In the genomic region with DNA sequence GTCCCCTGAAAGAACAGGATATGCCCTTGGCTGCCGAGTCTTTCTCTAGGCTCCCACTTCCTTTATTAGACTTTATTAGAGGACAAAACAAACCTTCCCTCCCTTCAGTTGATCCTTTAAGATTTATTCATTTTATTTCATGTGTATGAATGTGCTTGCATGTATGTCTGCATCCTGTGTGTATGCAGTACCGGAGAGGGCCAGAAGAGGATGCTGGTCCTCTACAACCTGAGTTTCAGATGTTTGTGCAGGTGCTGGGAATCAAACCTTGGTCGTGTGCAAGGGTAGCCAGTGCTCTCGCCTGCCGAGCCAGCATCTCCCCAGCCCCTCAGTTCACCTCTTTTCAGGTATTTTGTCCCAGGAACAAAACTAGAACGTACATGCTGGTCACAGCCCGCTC, we compare ENCODE assay signal across 23 mouse cellular contexts. TPM values are rescaled to one million over a fixed set of nuclear protein-coding genes. Genes with fewer than 3 reads are reported as not detected.
A peak's percentile ranks its signal among the peaks of the same experiment; 100 is the strongest.
DNase-seq lines count a peak whose midpoint lies in the region; ATAC-seq and TF ChIP-seq lines count a peak whose summit lies in the region.
"Had no signal": no experiment of that assay in that cellular context is flagged by ENCODE, and none has a peak within 500 bp of the region (broad histone marks: within the 10 kb centered on the region; RNA-seq: fewer than 3 reads in every experiment).

No protein-coding gene starts in this region.

- peaks cover 8% of the 10 kb centered on the region for H3K79me2 ChIP-seq in MEL (ENCODE audit: control insufficient read depth, insufficient read depth, low read length, poor library complexity)

- H3K36me3 ChIP-seq in hindbrain, postnatal 0 days (ENCODE audit: insufficient read depth, low read length) = no peaks in the 10 kb centered on the region
- no peaks in the 10 kb centered on the region for H3K36me3 ChIP-seq in hindbrain, embryonic 14.5 days (replicated peaks; ENCODE audit: control insufficient read depth, insufficient read depth)
- no peaks in the 10 kb centered on the region for H3K36me3 ChIP-seq in lung, embryonic 14.5 days (ENCODE audit: insufficient read depth)
- peaks cover 0 to 4% of the 10 kb centered on the region in 2 experiments; a peak in 2 of 4 replicates for H3K36me3 ChIP-seq in MEL (ENCODE audit: control insufficient read depth in 1 of 2, insufficient read depth in 2 of 2, low read length in 2 of 2)
- H3K36me3 ChIP-seq in forebrain, embryonic 13.5 days (ENCODE audit: poor library complexity, severe bottlenecking) = no peaks in the 10 kb centered on the region
- H3K36me3 ChIP-seq: embryonic facial prominence, embryonic 13.5 days; forebrain, embryonic 12.5 days; limb, embryonic 12.5 days; liver, embryonic 13.5 days; neural tube, embryonic 15.5 days had no signal

- no peak for ATAC-seq in hindbrain, postnatal 0 days
- ATAC-seq in hindbrain, embryonic 14.5 days (ENCODE audit: low FRiP score) = no peak
- no peak for ATAC-seq in lung, embryonic 14.5 days (ENCODE audit: insufficient read depth)
- ATAC-seq in forebrain, embryonic 13.5 days = no peak
- ATAC-seq: lung, postnatal 0 days; Patski had no signal

- H3K4me1 ChIP-seq in hindbrain, postnatal 0 days (ENCODE audit: insufficient read depth, low read length) = 0 out of 2 replicates have a peak, but pooled peaks cover 4% of the 10 kb centered on the region
- H3K4me1 ChIP-seq in hindbrain, embryonic 14.5 days (replicated peaks; ENCODE audit: control insufficient read depth, insufficient read depth, low read length) = peaks cover 9% of the 10 kb centered on the region; the same call in 1 of the 2 replicates
- 0 out of 2 replicates have a peak, but pooled peaks cover under 1% of the 10 kb centered on the region for H3K4me1 ChIP-seq in lung, embryonic 14.5 days (ENCODE audit: insufficient read depth)
- peaks cover 0 to 9% of the 10 kb centered on the region in 2 experiments; a peak in 2 of 4 replicates for H3K4me1 ChIP-seq in MEL (ENCODE audit: control insufficient read depth in 1 of 2, insufficient read depth in 2 of 2, low read length in 2 of 2)
- peaks cover 9% of the 10 kb centered on the region for H3K4me1 ChIP-seq in forebrain, embryonic 13.5 days

- no peak for DNase-seq in hindbrain, postnatal 0 days (ENCODE audit: low spot score)
- DNase-seq in hindbrain, embryonic 14.5 days (ENCODE audit: low spot score) = no peak
- DNase-seq in lung, embryonic 14.5 days = no peak
- DNase-seq in lung, adult 18-20 months = no peak
- no peak for DNase-seq in MEL (ENCODE audit: low read depth, low spot score)
- DNase-seq in thymus, adult 18-20 months = no peak
- DNase-seq: cerebellum, adult 2 months; cerebellum, postnatal 36 days; embryo, embryonic 11 days; layer of hippocampus, postnatal 36 days; liver, embryonic 13.5 days; right cerebral cortex, adult 18-20 months; right cerebral cortex, postnatal 4 days had no signal

- no peak overlapping the region for H3K4me2 ChIP-seq in hindbrain, postnatal 0 days (ENCODE audit: low read depth, low read length)
- H3K4me2 ChIP-seq in hindbrain, embryonic 14.5 days (replicated peaks) = no peak overlapping the region
- H3K4me2 ChIP-seq in lung, embryonic 14.5 days = no peak overlapping the region
- no peak overlapping the region for H3K4me2 ChIP-seq in forebrain, embryonic 13.5 days
- H3K4me2 ChIP-seq: embryonic facial prominence, embryonic 13.5 days; forebrain, embryonic 12.5 days; heart, embryonic 11.5 days; limb, embryonic 12.5 days; liver, embryonic 13.5 days; neural tube, embryonic 15.5 days had no signal

- 89% methylated on average over 7 of the region's 7 CpGs for WGBS in hindbrain, postnatal 0 days
- WGBS in hindbrain, embryonic 14.5 days = 95% methylated on average over 7 of the region's 7 CpGs
- 82% methylated on average over 7 of the region's 7 CpGs for WGBS in lung, embryonic 14.5 days
- WGBS in forebrain, embryonic 13.5 days = 88% methylated on average over 7 of the region's 7 CpGs

- TF ChIP-seq RAD21 in MEL (IDR thresholded peaks at IDR 0.05; ENCODE audit: low read depth, low read length) = no peak

- H3K9me3 ChIP-seq in hindbrain, postnatal 0 days (ENCODE audit: low read length) = no peaks in the 10 kb centered on the region
- no peaks in the 10 kb centered on the region for H3K9me3 ChIP-seq in hindbrain, embryonic 14.5 days (ENCODE audit: control insufficient read depth, low read length)
- H3K9me3 ChIP-seq in lung, embryonic 14.5 days (ENCODE audit: low read depth, low read length) = no peaks in the 10 kb centered on the region
- no peaks in the 10 kb centered on the region for H3K9me3 ChIP-seq in MEL (replicated peaks; ENCODE audit: insufficient read depth, low read length)
- no peaks in the 10 kb centered on the region for H3K9me3 ChIP-seq in forebrain, embryonic 13.5 days (replicated peaks)
- H3K9me3 ChIP-seq: embryonic facial prominence, embryonic 13.5 days; forebrain, embryonic 12.5 days; limb, embryonic 12.5 days; liver, embryonic 13.5 days; neural tube, embryonic 15.5 days had no signal

- TF ChIP-seq POLR2A in MEL (IDR thresholded peaks at IDR 0.05; ENCODE audit: control insufficient read depth in 1 of 2, insufficient read depth in 1 of 2, low read depth in 1 of 2, low read length in 2 of 2, poor library complexity in 1 of 2) = no peak

- TF ChIP-seq CTCF in hindbrain, postnatal 0 days (IDR thresholded peaks at IDR 0.05; ENCODE audit: low read depth) = peak; percentile 35
- TF ChIP-seq CTCF in lung, embryonic 14.5 days (IDR thresholded peaks at IDR 0.05; ENCODE audit: low read depth) = peak; percentile 38; the same call in 1 of the 2 replicates
- peak in 2 of 3 experiments; percentile 23 to 55; a peak in 3 of 6 replicates for TF ChIP-seq CTCF in MEL (IDR thresholded peaks at IDR 0.05 in 2 of 3, conservative IDR thresholded peaks at IDR 0.05 in 1 of 3; ENCODE audit: control insufficient read depth in 1 of 3, insufficient read depth in 1 of 3, low read depth in 2 of 3, low read length in 3 of 3, poor library complexity in 1 of 3, severe bottlenecking in 1 of 3)

- H3K4me3 ChIP-seq in hindbrain, postnatal 0 days (ENCODE audit: low read length) = no peak overlapping the region
- no peak overlapping the region for H3K4me3 ChIP-seq in hindbrain, embryonic 14.5 days (replicated peaks; ENCODE audit: low read length)
- no peak overlapping the region for H3K4me3 ChIP-seq in lung, embryonic 14.5 days (ENCODE audit: low read depth, low read length)
- H3K4me3 ChIP-seq in MEL (ENCODE audit: control insufficient read depth in 1 of 2, insufficient read depth in 1 of 2, low read depth in 2 of 2, low read length in 2 of 2) = no peak overlapping the region
- H3K4me3 ChIP-seq in forebrain, embryonic 13.5 days = no peak overlapping the region
- H3K4me3 ChIP-seq: embryonic facial prominence, embryonic 13.5 days; erythroblast, embryonic 14.5 days; forebrain, embryonic 12.5 days; limb, embryonic 12.5 days; liver, embryonic 13.5 days; neural tube, embryonic 15.5 days had no signal

- no peak for TF ChIP-seq EP300 in MEL (IDR thresholded peaks at IDR 0.05; ENCODE audit: low read depth in 1 of 2, low read length in 2 of 2)

- no peak overlapping the region for H3K9ac ChIP-seq in hindbrain, postnatal 0 days (replicated peaks; ENCODE audit: low read length)
- H3K9ac ChIP-seq in hindbrain, embryonic 14.5 days = no peak overlapping the region
- no peak overlapping the region for H3K9ac ChIP-seq in lung, embryonic 14.5 days
- no peak overlapping the region for H3K9ac ChIP-seq in MEL (ENCODE audit: control insufficient read depth, low read depth, low read length, poor library complexity, severe bottlenecking)
- H3K9ac ChIP-seq in forebrain, embryonic 13.5 days = no peak overlapping the region
- H3K9ac ChIP-seq: embryonic facial prominence, embryonic 13.5 days; forebrain, embryonic 12.5 days; limb, embryonic 12.5 days; liver, embryonic 13.5 days; neural tube, embryonic 15.5 days had no signal

- no peaks in the 10 kb centered on the region for H3K27me3 ChIP-seq in hindbrain, postnatal 0 days (ENCODE audit: insufficient read depth, low read length)
- no peaks in the 10 kb centered on the region for H3K27me3 ChIP-seq in hindbrain, embryonic 14.5 days (ENCODE audit: control insufficient read depth, insufficient read depth, low read length)
- H3K27me3 ChIP-seq in lung, embryonic 14.5 days (ENCODE audit: insufficient read depth, low read length) = no peaks in the 10 kb centered on the region
- no peaks in the 10 kb centered on the region for H3K27me3 ChIP-seq in MEL (ENCODE audit: control insufficient read depth in 1 of 2, insufficient read depth in 2 of 2, low read length in 2 of 2)
- H3K27me3 ChIP-seq in forebrain, embryonic 13.5 days = no peaks in the 10 kb centered on the region
- H3K27me3 ChIP-seq: embryonic facial prominence, embryonic 13.5 days; forebrain, embryonic 12.5 days; limb, embryonic 12.5 days; liver, embryonic 13.5 days; neural tube, embryonic 15.5 days had no signal

- H3K27ac ChIP-seq in hindbrain, postnatal 0 days = no peak overlapping the region
- no peak overlapping the region for H3K27ac ChIP-seq in hindbrain, embryonic 14.5 days
- no peak overlapping the region for H3K27ac ChIP-seq in lung, embryonic 14.5 days (ENCODE audit: low read depth)
- no peak overlapping the region for H3K27ac ChIP-seq in MEL (ENCODE audit: control insufficient read depth, low read depth, low read length)
- no peak overlapping the region for H3K27ac ChIP-seq in forebrain, embryonic 13.5 days
- H3K27ac ChIP-seq: embryonic facial prominence, embryonic 13.5 days; forebrain, embryonic 12.5 days; limb, embryonic 12.5 days; liver, embryonic 13.5 days; macrophage; neural tube, embryonic 15.5 days had no signal

RNA-seq across cellular contexts. Expression of a gene that starts 4.1 kb away (rescaled TPM):
- total RNA-seq in hindbrain, postnatal 0 days (2014; rRNA removed) = 42.2 and 48.2 TPM in 2 replicates
- polyA plus RNA-seq in hindbrain, postnatal 0 days (2015; fragmentation: Nextera tagmentation; extraction: Ambion mirVana) = 63.7 and 64.6 TPM in 2 replicates
- polyA plus RNA-seq in hindbrain, embryonic 14.5 days (2014; fragmentation: Nextera tagmentation; extraction: Ambion mirVana) = 114 and 115 TPM in 2 replicates
- polyA plus RNA-seq in lung, embryonic 14.5 days (2014; fragmentation: Nextera tagmentation; extraction: Ambion mirVana) = 129 and 130 TPM in 2 replicates
- 87.8 and 89.2 TPM in 2 replicates for total RNA-seq in MEL (2012; rRNA removed)
- polyA plus RNA-seq in MEL (2012; ENCODE audit: insufficient read depth in 1 of 2, insufficient read length in 2 of 2, low read depth in 1 of 2, low replicate concordance in 2 of 2, missing spikeins in 1 of 2) = 10 to 100 TPM in 1 of 2 experiments, not detected in 1; 53.0 TPM
- polyA plus RNA-seq in forebrain, embryonic 13.5 days (2015; fragmentation: Nextera tagmentation; extraction: Ambion mirVana) = 128 and 142 TPM in 2 replicates

RNA-seq across cellular contexts. Expression of a gene that starts 9.7 kb away (rescaled TPM):
- total RNA-seq in hindbrain, postnatal 0 days (2014; rRNA removed) = 45.1 and 48.1 TPM in 2 replicates
- polyA plus RNA-seq in hindbrain, postnatal 0 days (2015; fragmentation: Nextera tagmentation; extraction: Ambion mirVana) = 278 and 289 TPM in 2 replicates
- 345 and 410 TPM in 2 replicates for polyA plus RNA-seq in hindbrain, embryonic 14.5 days (2014; fragmentation: Nextera tagmentation; extraction: Ambion mirVana)
- polyA plus RNA-seq in lung, embryonic 14.5 days (2014; fragmentation: Nextera tagmentation; extraction: Ambion mirVana) = 723 and 735 TPM in 2 replicates
- 748 and 796 TPM in 2 replicates for total RNA-seq in MEL (2012; rRNA removed)
- 1,000 to 10,000 TPM in 1 of 2 experiments, 100 to 1,000 TPM in 1; 761 to 1,339 TPM for polyA plus RNA-seq in MEL (2012; ENCODE audit: insufficient read depth in 1 of 2, insufficient read length in 2 of 2, low read depth in 1 of 2, low replicate concordance in 2 of 2, missing spikeins in 1 of 2)
- polyA plus RNA-seq in forebrain, embryonic 13.5 days (2015; fragmentation: Nextera tagmentation; extraction: Ambion mirVana) = 791 and 827 TPM in 2 replicates

RNA-seq across cellular contexts. Expression of a gene that starts 35.6 kb away (rescaled TPM):
- total RNA-seq in hindbrain, postnatal 0 days (2014; rRNA removed) = 74.3 and 80.9 TPM in 2 replicates
- 102 and 104 TPM in 2 replicates for polyA plus RNA-seq in hindbrain, postnatal 0 days (2015; fragmentation: Nextera tagmentation; extraction: Ambion mirVana)
- 94.9 and 99.9 TPM in 2 replicates for polyA plus RNA-seq in hindbrain, embryonic 14.5 days (2014; fragmentation: Nextera tagmentation; extraction: Ambion mirVana)
- polyA plus RNA-seq in lung, embryonic 14.5 days (2014; fragmentation: Nextera tagmentation; extraction: Ambion mirVana) = 83.5 and 88.1 TPM in 2 replicates
- total RNA-seq in MEL (2012; rRNA removed) = 16.0 and 18.3 TPM in 2 replicates
- 10 to 100 TPM in 1 of 2 experiments, not detected in 1; 28.1 TPM for polyA plus RNA-seq in MEL (2012; ENCODE audit: insufficient read depth in 1 of 2, insufficient read length in 2 of 2, low read depth in 1 of 2, low replicate concordance in 2 of 2, missing spikeins in 1 of 2)
- polyA plus RNA-seq in forebrain, embryonic 13.5 days (2015; fragmentation: Nextera tagmentation; extraction: Ambion mirVana) = 97.5 and 106 TPM in 2 replicates

RNA-seq across cellular contexts. Expression of a gene that starts 42.6 kb away (rescaled TPM):
- total RNA-seq in hindbrain, postnatal 0 days (2014; rRNA removed) = 138 and 148 TPM in 2 replicates
- 190 and 211 TPM in 2 replicates for polyA plus RNA-seq in hindbrain, postnatal 0 days (2015; fragmentation: Nextera tagmentation; extraction: Ambion mirVana)
- 267 and 306 TPM in 2 replicates for polyA plus RNA-seq in hindbrain, embryonic 14.5 days (2014; fragmentation: Nextera tagmentation; extraction: Ambion mirVana)
- polyA plus RNA-seq in lung, embryonic 14.5 days (2014; fragmentation: Nextera tagmentation; extraction: Ambion mirVana) = 208 and 219 TPM in 2 replicates
- total RNA-seq in MEL (2012; rRNA removed) = 20.5 and 21.5 TPM in 2 replicates
- polyA plus RNA-seq in MEL (2012; ENCODE audit: insufficient read depth in 1 of 2, insufficient read length in 2 of 2, low read depth in 1 of 2, low replicate concordance in 2 of 2, missing spikeins in 1 of 2) = 10 to 100 TPM in 1 of 2 experiments, not detected in 1; 25.3 TPM
- polyA plus RNA-seq in forebrain, embryonic 13.5 days (2015; fragmentation: Nextera tagmentation; extraction: Ambion mirVana) = 354 and 375 TPM in 2 replicates
